Mouse (Mus musculus) frontal cortex, postnatal 36 days (tissue): ENCODE data around the gene C1s1.
"Not testable (repeated sequence)": the region's sequence is repeated elsewhere in the genome, so short reads cannot be mapped to it uniquely, and the experiment has no call there.

ENCODE experiments used
- DNase-seq, 2 experiments: peaks; one replicate each; pipeline ENCODE4 v3.0.0; 2022; ENCODE audit warnings: low spot score in 2 of 2

The C1s1 gene

GRCm38 (mm10) chr6:124512355-124512836, 29.8 kb downstream of the C1s1 start, which contains the start of gene C1ra:
TSS of gene C1ra (plus strand) at chr6:124512405.
- DNase-seq = peak; percentile 60 to 68

GRCm38 (mm10) chr6:124511936-124512335, 30.2 kb downstream of the C1s1 start:
- DNase-seq = no peak

- DNase-seq = not testable (repeated sequence)
These were observed 33.0 kb downstream of the C1s1 start for GRCm38 (mm10) chr6:124509192-124509591.

GRCm38 (mm10) chr6:124508292-124508691, 33.9 kb downstream of the C1s1 start:
- DNase-seq = peak in 1 of 2 experiments; percentile 24

- DNase-seq = no peak
These were observed 35.2 kb downstream of the C1s1 start for GRCm38 (mm10) chr6:124506991-124507390.

GRCm38 (mm10) chr6:124505028-124505427, 37.1 kb downstream of the C1s1 start:
- no peak for DNase-seq

GRCm38 (mm10) chr6:124502021-124502420, 40.1 kb downstream of the C1s1 start:
- no peak for DNase-seq

GRCm38 (mm10) chr6:124501473-124501872, 40.7 kb downstream of the C1s1 start:
- DNase-seq = no peak

GRCm38 (mm10) chr6:124499914-124500566, 42.1 kb downstream of the C1s1 start:
- DNase-seq = no peak

GRCm38 (mm10) chr6:124496054-124496453, 46.1 kb downstream of the C1s1 start:
- DNase-seq = no peak

GRCm38 (mm10) chr6:124493886-124494285, 48.3 kb downstream of the C1s1 start:
- DNase-seq = no peak

GRCm38 (mm10) chr6:124492842-124493561, 49.2 kb downstream of the C1s1 start, which contains the start of gene C1rl:
TSS of gene C1rl (plus strand) at chr6:124493113.
- peak; percentile 70 to 83 for DNase-seq

- DNase-seq = no peak
These were observed 50.7 kb downstream of the C1s1 start for GRCm38 (mm10) chr6:124491427-124491826.

GRCm38 (mm10) chr6:124488952-124489351, 53.2 kb downstream of the C1s1 start:
- DNase-seq = no peak

GRCm38 (mm10) chr6:124487509-124487908, 54.6 kb downstream of the C1s1 start:
- no peak for DNase-seq

GRCm38 (mm10) chr6:124485414-124486144, 56.6 kb downstream of the C1s1 start:
- DNase-seq = no peak

GRCm38 (mm10) chr6:124484851-124485250, 57.3 kb downstream of the C1s1 start:
- DNase-seq = no peak

- DNase-seq = not testable (repeated sequence)
These were observed 58.3 kb downstream of the C1s1 start for GRCm38 (mm10) chr6:124483831-124484230.

- DNase-seq = peak; percentile 43 to 58
These were observed 60.6 kb downstream of the C1s1 start for GRCm38 (mm10) chr6:124481571-124481970.
